17 mouse cellular contexts compared by ENCODE assay signal in genomic region chr12:108689167-108689566, GRCm38 (mm10). TPM values are rescaled to one million over a fixed set of nuclear protein-coding genes. Genes with fewer than 3 reads are reported as not detected.
DNase-seq lines count a peak whose midpoint lies in the region; ATAC-seq and TF ChIP-seq lines count a peak whose summit lies in the region.
"Had no signal": no experiment of that assay in that cellular context is flagged by ENCODE, and none has a peak within 500 bp of the region (broad histone marks: within the 10 kb centered on the region; RNA-seq: fewer than 3 reads in every experiment).

No protein-coding gene starts in this region.

- H3K4me2 ChIP-seq in heart, embryonic 14.5 days (ENCODE audit: low read length) = no peak overlapping the region
- H3K4me2 ChIP-seq in liver, postnatal 0 days (ENCODE audit: low read depth, low read length) = no peak overlapping the region
- no peak overlapping the region for H3K4me2 ChIP-seq in liver, embryonic 12.5 days
- H3K4me2 ChIP-seq in intestine, embryonic 15.5 days (replicated peaks) = no peak overlapping the region
- H3K4me2 ChIP-seq: forebrain, embryonic 15.5 days; hindbrain, embryonic 12.5 days; neural tube, embryonic 15.5 days had no signal

- peak; percentile 10; the same call in 1 of the 2 replicates for ATAC-seq in heart, embryonic 14.5 days (ENCODE audit: insufficient number of reproducible peaks, insufficient read depth, low FRiP score, low read depth)
- ATAC-seq in liver, postnatal 0 days = no peak
- no peak for ATAC-seq in liver, embryonic 12.5 days
- ATAC-seq in intestine, embryonic 15.5 days = peak; percentile 89
- ATAC-seq: forebrain, embryonic 15.5 days had no signal

- H3K9ac ChIP-seq in heart, embryonic 14.5 days (ENCODE audit: low read length) = no peak overlapping the region
- no peak overlapping the region for H3K9ac ChIP-seq in liver, postnatal 0 days (replicated peaks)
- no peak overlapping the region for H3K9ac ChIP-seq in liver, embryonic 12.5 days
- H3K9ac ChIP-seq in intestine, embryonic 15.5 days = no peak overlapping the region
- H3K9ac ChIP-seq: forebrain, embryonic 15.5 days; hindbrain, embryonic 12.5 days; neural tube, embryonic 15.5 days had no signal

- H3K36me3 ChIP-seq in heart, embryonic 14.5 days (ENCODE audit: control insufficient read depth, insufficient read depth, low read length) = peaks cover 38% of the 10 kb centered on the region
- peaks cover 3% of the 10 kb centered on the region; the same call in 1 of the 2 replicates for H3K36me3 ChIP-seq in liver, postnatal 0 days (replicated peaks; ENCODE audit: insufficient read depth, low read length)
- H3K36me3 ChIP-seq in liver, embryonic 12.5 days = peaks cover 7% of the 10 kb centered on the region; the same call in 1 of the 2 replicates
- H3K36me3 ChIP-seq in intestine, embryonic 15.5 days = peaks cover 9% of the 10 kb centered on the region; the same call in 1 of the 2 replicates

- no peak for DNase-seq in heart, adult 9 months (ENCODE audit: low spot score in 2 of 2)
- DNase-seq in liver, postnatal 0 days = no peak
- peak; percentile 68 for DNase-seq in retina, postnatal 7 days (ENCODE audit: low read depth, low spot score)
- DNase-seq in adrenal gland, postnatal 4 days (ENCODE audit: low spot score in 2 of 2) = no peak
- no peak for DNase-seq in kidney, adult 18-20 months
- DNase-seq: adrenal gland, adult 8-10 months; B cell, adult 2 months; cerebellum, adult 9-10 months; embryo, embryonic 11 days; gastrocnemius, postnatal 10 days had no signal

- H3K27ac ChIP-seq in heart, embryonic 14.5 days (replicated peaks in 1 of 2; ENCODE audit: control insufficient read depth in 1 of 2, insufficient read depth in 1 of 2, low read depth in 2 of 2, low read length in 2 of 2) = no peak overlapping the region
- H3K27ac ChIP-seq in liver, postnatal 0 days (ENCODE audit: low read depth) = no peak overlapping the region
- no peak overlapping the region for H3K27ac ChIP-seq in liver, embryonic 12.5 days
- peak overlapping the region; percentile 86 for H3K27ac ChIP-seq in intestine, embryonic 15.5 days
- H3K27ac ChIP-seq: forebrain, embryonic 15.5 days; hindbrain, embryonic 12.5 days; layer of hippocampus, adult 2 months; neural tube, embryonic 15.5 days had no signal

- H3K4me3 ChIP-seq in heart, embryonic 14.5 days (ENCODE audit: control insufficient read depth in 1 of 2, insufficient read depth in 1 of 2, low read depth in 1 of 2, low read length in 2 of 2) = no peak overlapping the region
- no peak overlapping the region for H3K4me3 ChIP-seq in liver, postnatal 0 days (ENCODE audit: low read depth, low read length)
- no peak overlapping the region for H3K4me3 ChIP-seq in liver, embryonic 12.5 days
- no peak overlapping the region for H3K4me3 ChIP-seq in intestine, embryonic 15.5 days (replicated peaks)
- H3K4me3 ChIP-seq: forebrain, embryonic 15.5 days; hindbrain, embryonic 12.5 days; layer of hippocampus, adult 2 months; neural tube, embryonic 15.5 days had no signal

- no peaks in the 10 kb centered on the region for H3K9me3 ChIP-seq in heart, embryonic 14.5 days (ENCODE audit: control insufficient read depth, low read length)
- H3K9me3 ChIP-seq in liver, postnatal 0 days (ENCODE audit: low read length) = no peaks in the 10 kb centered on the region
- no peaks in the 10 kb centered on the region for H3K9me3 ChIP-seq in liver, embryonic 12.5 days (replicated peaks)
- H3K9me3 ChIP-seq in intestine, embryonic 15.5 days = no peaks in the 10 kb centered on the region
- H3K9me3 ChIP-seq: forebrain, embryonic 15.5 days; hindbrain, embryonic 12.5 days; neural tube, embryonic 15.5 days had no signal

- H3K27me3 ChIP-seq in heart, embryonic 14.5 days (ENCODE audit: control insufficient read depth, insufficient read depth, low read length) = no peaks in the 10 kb centered on the region
- H3K27me3 ChIP-seq in liver, postnatal 0 days (ENCODE audit: insufficient read depth, low read length) = no peaks in the 10 kb centered on the region
- H3K27me3 ChIP-seq in liver, embryonic 12.5 days (replicated peaks) = no peaks in the 10 kb centered on the region
- no peaks in the 10 kb centered on the region for H3K27me3 ChIP-seq in intestine, embryonic 15.5 days (replicated peaks)
- H3K27me3 ChIP-seq: forebrain, embryonic 15.5 days; hindbrain, embryonic 12.5 days; neural tube, embryonic 15.5 days had no signal

- no peak for TF ChIP-seq EP300 in liver, postnatal 0 days (IDR thresholded peaks at IDR 0.05; ENCODE audit: low read depth)

- WGBS in heart, embryonic 14.5 days = 35% methylated on average over 9 of the region's 9 CpGs
- 77% methylated on average over 9 of the region's 9 CpGs for WGBS in liver, postnatal 0 days (ENCODE audit: insufficient replicate concordance)
- 63% methylated on average over 9 of the region's 9 CpGs for WGBS in liver, embryonic 12.5 days (ENCODE audit: insufficient replicate concordance)
- 76% methylated on average over 9 of the region's 9 CpGs for WGBS in intestine, embryonic 15.5 days

- peaks cover 2 to 5% of the 10 kb centered on the region in 2 experiments; a peak in 1 of 4 replicates for H3K4me1 ChIP-seq in heart, embryonic 14.5 days (ENCODE audit: control insufficient read depth in 2 of 2, insufficient read depth in 2 of 2, low read length in 2 of 2)
- no peaks in the 10 kb centered on the region for H3K4me1 ChIP-seq in liver, postnatal 0 days (ENCODE audit: insufficient read depth)
- no peaks in the 10 kb centered on the region for H3K4me1 ChIP-seq in liver, embryonic 12.5 days
- peaks cover 31% of the 10 kb centered on the region for H3K4me1 ChIP-seq in intestine, embryonic 15.5 days (replicated peaks)
- H3K4me1 ChIP-seq: forebrain, embryonic 15.5 days; hindbrain, embryonic 12.5 days; neural tube, embryonic 15.5 days had no signal

- TF ChIP-seq CTCF in liver, postnatal 0 days (IDR thresholded peaks at IDR 0.05; ENCODE audit: low read depth) = peak; percentile 27; the same call in 1 of the 2 replicates

RNA-seq across cellular contexts. Expression of gene Degs2, which starts 12.9 kb away (rescaled TPM):
- polyA plus RNA-seq in heart, embryonic 14.5 days (2014; fragmentation: Nextera tagmentation; extraction: Ambion mirVana) = 0.72 and 0.93 TPM in 2 replicates
- 0.13 TPM in 2 replicates for polyA plus RNA-seq in liver, postnatal 0 days (2015; fragmentation: Nextera tagmentation; extraction: Ambion mirVana)
- 0.15 and 0.42 TPM in 2 replicates for polyA plus RNA-seq in liver, embryonic 12.5 days (2016; fragmentation: Nextera tagmentation; extraction: Ambion mirVana)
- 88.3 and 109 TPM in 2 replicates for polyA plus RNA-seq in intestine, embryonic 15.5 days (2015; fragmentation: Nextera tagmentation; extraction: Ambion mirVana)
- under 1 TPM in 1 of 2 experiments, not detected in 1; 0.28 TPM for total RNA-seq in adrenal gland, postnatal 4 days (2021)
- total RNA-seq: adrenal gland, adult 8-10 months had no signal

Comparison
In these comparisons a context has a peak if more than half of its experiments do, and no peak if none do; other contexts are left out.
1. ATAC-seq: peak in heart, embryonic 14.5 days (single experiment) and intestine, embryonic 15.5 days (single experiment); none in liver, postnatal 0 days (single experiment) and liver, embryonic 12.5 days (single experiment).
2. RNA of gene Degs2, which starts 12.9 kb away (polyA plus RNA-seq): 88.3 to 109 TPM in intestine, embryonic 15.5 days; 0.72 to 0.93 TPM in heart, embryonic 14.5 days, 0.15 to 0.42 TPM in liver, embryonic 12.5 days and 0.13 TPM in liver, postnatal 0 days; every median in the first group is over 10 times any median in the second.